Mouse (Mus musculus): ENCODE measurements around the gene Slc6a11.

The Slc6a11 gene

DNA sequence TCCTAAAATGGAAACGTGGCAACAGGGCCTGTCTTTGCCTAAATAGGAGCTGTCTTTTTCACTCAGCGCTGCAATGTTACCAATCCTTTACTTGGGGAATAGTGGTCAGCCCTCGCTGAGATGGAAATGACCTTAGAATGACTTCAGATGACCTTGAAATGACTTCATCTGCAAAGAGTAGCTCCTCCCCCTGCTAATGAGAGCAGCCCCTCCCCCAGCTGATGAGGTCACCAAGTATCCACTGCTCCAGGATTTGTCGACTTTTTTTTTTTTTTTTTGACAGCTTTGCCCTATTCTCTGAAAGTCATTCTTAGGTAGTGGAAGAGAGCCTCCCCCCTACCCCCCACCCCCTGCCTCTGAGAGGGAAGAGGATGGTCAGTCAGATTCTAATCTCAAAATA lies 154.4 kb downstream of the Slc6a11 start:
- CTCF ChIA-PET = interaction anchor here (0.6 to 1.5 kb wide), 6 partner anchors 9 to 295 kb away, joined by 4 to 16 read pairs (median 6); no protein-coding TSS in a partner anchor
- POLR2A ChIA-PET = interaction anchor here in 2 of 4 experiments (0.6 to 1.1 kb wide), 7 partner anchors 9 to 153 kb away, joined by 3 read pairs; no protein-coding TSS in a partner anchor

DNA sequence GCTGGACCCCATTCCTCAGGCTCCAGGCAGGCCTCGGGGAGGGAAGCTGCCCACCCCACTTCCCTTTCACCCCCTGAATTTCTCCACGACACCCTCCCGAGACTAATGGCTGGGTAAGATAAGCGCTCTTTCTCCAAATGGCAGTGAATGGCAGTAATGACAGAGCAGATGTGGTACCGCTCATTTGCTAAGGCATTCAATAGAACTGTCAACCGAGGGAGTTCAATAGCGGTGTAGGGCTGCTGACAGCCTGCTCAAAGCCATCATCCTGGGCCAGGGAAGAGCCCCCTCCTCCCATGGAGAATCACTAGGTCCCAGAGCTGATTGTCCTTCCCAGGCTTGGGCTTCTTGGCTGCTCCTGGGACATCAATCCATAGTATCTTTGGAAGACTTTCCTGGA lies 158.1 kb downstream of the Slc6a11 start:
- ChIA-PET CTCF (no interaction called here), POLR2A (interaction anchor here in 1 of 4 experiments (1.6 kb wide), 1 partner anchor 20 kb away, joined by 3 read pairs; no protein-coding TSS in a partner anchor)

DNA sequence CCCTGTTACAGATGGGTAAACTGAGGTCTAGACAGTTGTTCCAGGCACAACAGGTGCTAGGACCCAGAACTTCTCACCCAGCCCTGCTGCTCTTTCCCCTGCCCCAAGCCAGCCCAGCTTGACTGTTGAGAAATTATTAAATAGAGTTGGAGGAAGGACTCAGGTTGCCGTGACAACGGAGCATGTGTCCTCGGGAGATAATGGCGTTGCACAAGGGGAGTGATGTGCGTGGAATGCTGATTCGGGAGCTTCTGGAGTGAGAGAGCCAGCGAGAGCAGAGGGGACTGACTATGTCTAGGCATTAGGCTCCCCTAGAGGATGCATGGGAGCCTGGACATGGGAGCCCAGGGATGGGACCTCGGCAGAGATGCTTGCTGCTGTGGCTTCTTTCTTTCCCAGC lies 159.1 kb downstream of the Slc6a11 start:
- POLR2A ChIA-PET = interaction anchor here in 1 of 4 experiments (0.9 kb wide), 1 partner anchor 29 kb away, joined by 3 read pairs; no protein-coding TSS in a partner anchor
- CTCF ChIA-PET = no interaction called here

DNA sequence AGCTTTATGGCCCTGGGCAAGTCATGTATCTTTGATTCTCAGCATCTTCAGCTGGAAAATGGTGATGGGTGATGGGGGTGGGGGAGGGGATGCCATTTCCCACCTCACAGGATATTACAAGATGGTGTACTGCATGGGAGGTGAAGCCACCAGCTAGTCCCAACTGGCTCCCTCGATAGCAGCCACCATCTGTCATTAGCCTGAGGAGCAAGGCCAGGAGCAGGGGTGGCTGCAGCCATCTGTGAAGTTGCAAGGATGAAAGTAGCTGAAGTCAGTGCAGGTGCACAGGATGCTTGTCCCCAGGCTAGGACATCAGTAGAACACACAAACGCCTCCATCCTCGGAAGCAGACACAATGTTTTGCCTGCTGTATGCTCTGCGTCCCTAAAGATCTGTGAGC lies 159.9 kb downstream of the Slc6a11 start:
- ChIA-PET CTCF (no interaction called here), POLR2A (interaction anchor here in 2 of 4 experiments (0.9 to 1.0 kb wide), 2 partner anchors 19 to 29 kb away, joined by 3 read pairs; no protein-coding TSS in a partner anchor)

DNA sequence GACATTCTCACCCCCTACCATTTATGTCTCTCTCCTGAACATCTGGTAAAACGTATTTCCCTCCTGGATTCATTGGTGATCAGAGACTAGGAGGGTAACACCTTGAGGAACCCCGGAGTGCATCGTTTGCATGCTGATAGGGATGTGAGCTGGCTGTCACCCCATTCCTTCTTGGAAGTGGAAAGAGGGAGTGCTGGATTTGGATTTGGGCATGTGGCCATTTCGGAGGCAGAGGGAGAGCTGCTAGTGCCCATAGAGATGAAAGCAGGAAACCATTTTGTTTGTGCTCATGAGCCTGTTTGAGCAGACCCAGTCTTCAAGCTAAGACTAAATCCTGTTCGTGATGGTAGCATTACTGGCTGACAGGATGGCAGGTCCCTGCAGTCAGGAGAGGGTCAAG lies 160.4 kb downstream of the Slc6a11 start:
- CTCF ChIA-PET = no interaction called here
- POLR2A ChIA-PET = interaction anchor here in 1 of 4 experiments (1.0 kb wide), 1 partner anchor 19 kb away, joined by 3 read pairs; no protein-coding TSS in a partner anchor

DNA sequence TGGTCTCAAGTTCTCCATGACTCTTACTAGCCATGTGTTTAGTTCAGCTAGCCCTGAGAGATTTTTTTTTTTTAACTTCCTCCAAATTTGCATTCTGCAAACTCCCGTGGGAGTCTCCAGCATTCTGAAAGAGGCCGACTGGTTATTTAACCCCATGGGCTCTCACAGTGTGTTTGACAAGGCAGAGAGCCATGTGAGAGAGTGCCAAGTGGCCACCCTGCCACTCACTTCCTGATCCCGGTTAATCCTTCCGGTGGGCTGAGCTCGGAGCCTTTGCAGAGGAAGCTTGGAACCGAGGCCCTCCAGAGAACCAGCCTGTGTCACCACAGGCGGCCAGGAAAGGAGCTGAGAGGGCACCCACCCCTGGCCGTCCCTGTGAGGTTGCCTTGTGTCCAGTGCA lies 162.5 kb downstream of the Slc6a11 start:
- CTCF ChIA-PET = no interaction called here

DNA sequence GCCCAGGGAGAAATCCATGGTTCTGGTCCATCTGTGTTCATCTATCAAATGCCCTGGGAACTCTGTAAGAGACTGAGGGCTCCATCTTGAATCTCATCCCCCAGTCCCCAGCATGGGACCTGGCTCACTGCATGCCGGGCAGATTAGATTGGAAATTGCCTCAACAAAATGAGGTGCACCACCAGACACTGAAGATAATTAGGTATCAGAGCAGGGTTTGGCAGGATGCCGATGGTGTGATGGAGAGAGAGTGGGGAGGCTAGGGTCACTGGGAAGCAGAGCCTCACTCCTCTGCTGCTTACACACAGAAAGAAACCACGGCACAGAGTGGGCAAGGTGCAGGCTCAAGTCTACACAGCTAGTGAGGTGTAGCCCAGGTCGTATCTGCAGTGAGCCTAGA lies 164.0 kb downstream of the Slc6a11 start:
- POLR2A ChIA-PET = interaction anchor here in 1 of 4 experiments (1.9 kb wide), 1 partner anchor 12 kb away, joined by 4 read pairs; the partner anchor contains the start of gene Slc6a1
- CTCF ChIA-PET = no interaction called here

More for the DNA sequence above, 162.5 kb downstream of the Slc6a11 start:
- POLR2A ChIA-PET = interaction anchor here in 1 of 4 experiments (0.5 to 1.1 kb wide), 2 partner anchors 8 to 1499 kb away, joined by 3 to 5 read pairs; no protein-coding TSS in a partner anchor

DNA sequence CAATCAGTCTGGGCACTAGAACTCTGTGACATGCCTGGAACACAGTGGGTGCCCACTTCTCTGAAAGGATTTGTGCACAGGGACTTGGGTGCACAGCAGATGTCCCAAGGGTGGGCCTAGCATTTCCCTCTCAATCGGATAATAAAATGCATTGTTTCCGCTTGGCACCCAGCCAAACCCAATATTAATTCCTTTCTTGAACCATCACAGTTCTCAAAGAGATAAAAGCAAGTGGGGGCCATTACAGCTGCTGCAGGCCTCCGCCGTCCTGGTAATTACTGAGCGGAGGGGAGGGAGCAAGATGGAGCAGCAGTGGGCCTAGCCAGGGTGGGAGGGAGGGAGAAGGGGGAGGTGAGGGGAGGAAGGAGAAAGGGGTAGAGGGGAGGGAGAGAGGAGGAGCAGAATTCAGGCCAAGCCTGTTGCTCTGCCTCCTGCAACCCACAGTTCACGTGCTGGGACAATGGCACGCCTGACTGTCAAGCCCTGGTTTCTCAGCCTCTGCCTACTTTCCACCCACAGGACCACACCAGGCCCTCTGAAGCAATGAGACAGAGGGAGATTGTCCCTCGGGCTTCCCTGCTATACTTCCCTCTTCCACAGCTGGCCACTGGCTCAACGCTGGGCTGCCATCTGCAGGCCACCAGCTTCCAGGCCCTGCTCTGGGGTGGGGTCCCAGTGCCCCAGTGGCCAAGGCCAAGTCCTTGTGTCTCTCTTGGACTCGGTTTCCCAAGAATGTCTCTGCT lies 166.4 kb downstream of the Slc6a11 start:
- CTCF ChIA-PET = interaction anchor here in 1 of 4 experiments (0.6 kb wide), 1 partner anchor 190 kb away, joined by 3 read pairs; no protein-coding TSS in a partner anchor
- POLR2A ChIA-PET = no interaction called here
